Mouse (Mus musculus) midbrain, postnatal 0 days (tissue): Measurements from ENCODE around the gene Rpa2. TPM values are rescaled to one million over a fixed set of nuclear protein-coding genes. Genes with fewer than 3 reads are reported as not detected.
"Not testable (repeated sequence)": the region's sequence is repeated elsewhere in the genome, so short reads cannot be mapped to it uniquely, and the experiment has no call there.

Experiments
- ATAC-seq: fragments of 200-750 bp; cut with Nextera tagmentation; 2 replicates; pipeline ENCODE4 v1.8.0; 2017; ENCODE audit warnings: moderate number of reproducible peaks, mild to moderate bottlenecking, moderate TSS enrichment, moderate library complexity; ENCODE audit not compliant: low FRiP score
- DNase-seq: peaks from one replicate; pipeline ENCODE4 v3.0.0-alpha.2; 2015; ENCODE audit warnings: low spot score
- H3K27ac ChIP-seq: fragments of 300-500 bp; sonication (generic); 2 replicates; pipeline ENCODE4 v1.5.1; 2014; ENCODE audit warnings: low read depth, mild to moderate bottlenecking, low read length, mixed read lengths
- H3K27me3 ChIP-seq: fragments of 300-500 bp; sonication (generic); 2 replicates; pipeline ENCODE4 v1.6.1; 2014; ENCODE audit warnings: low read length, control low read depth, mixed read lengths; ENCODE audit not compliant: insufficient read depth
- H3K36me3 ChIP-seq: fragments of 300-500 bp; sonication (generic); 2 replicates; pipeline ENCODE4 v1.6.1; 2014; ENCODE audit warnings: low read length, control low read depth, mixed read lengths; ENCODE audit not compliant: insufficient read depth
- H3K4me1 ChIP-seq: fragments of 300-500 bp; sonication (generic); 2 replicates; pipeline ENCODE4 v1.6.1; 2014; ENCODE audit warnings: mild to moderate bottlenecking, control low read depth, antibody characterized with exemption, low read length, mixed read lengths; ENCODE audit not compliant: insufficient read depth
- H3K4me2 ChIP-seq: fragments of 300-500 bp; sonication (generic); 2 replicates; pipeline ENCODE4 v1.6.1; 2014; ENCODE audit warnings: low read depth, mild to moderate bottlenecking, low read length, mixed read lengths; ENCODE audit not compliant: poor library complexity, severe bottlenecking
- H3K4me3 ChIP-seq: fragments of 300-500 bp; sonication (generic); 2 replicates; pipeline ENCODE4 v1.5.1; 2014; ENCODE audit warnings: low read depth, mild to moderate bottlenecking, low read length, moderate library complexity
- H3K9ac ChIP-seq: fragments of 300-500 bp; sonication (generic); replicated peaks from 2 replicates; pipeline ENCODE4 v1.6.1; 2014; ENCODE audit warnings: mild to moderate bottlenecking, low read length, moderate library complexity, mixed read lengths; ENCODE audit not compliant: poor library complexity, severe bottlenecking
- H3K9me3 ChIP-seq: fragments of 300-500 bp; sonication (generic); 2 replicates; pipeline ENCODE4 v1.6.1; 2016; ENCODE audit warnings: low read length, control low read depth
- CTCF ChIP-seq: IDR thresholded peaks from 2 replicates; pipeline ENCODE4 v1.5.1; 2016; ENCODE audit warnings: antibody characterized with exemption, mild to moderate bottlenecking
- WGBS: fragments of 180-500 bp; shearing (Covaris S2); extraction: QIAGEN DNeasy Blood & Tissue Kit; methylation state at CpG from one replicate; pipeline ENCODE4 v1.1.7; 2014; 5-methylcytosine and 5-hydroxymethylcytosine counted together
- polyA plus RNA-seq: library from polyadenylated mRNA; unstranded; fragments of >200 nt; fragmentation: Nextera tagmentation; extraction: Ambion mirVana; gene quantifications from 2 replicates; pipeline ENCODE4 v1.2.1, GENCODE M21; 2015
- total RNA-seq: library from RNA; depleted of rRNA; stranded (reverse); fragments of >200 nt; gene quantifications from 2 replicates; pipeline ENCODE4 v1.2.3, GENCODE M21; 2014

The Rpa2 gene
- total and polyA plus RNA-seq, 2 experiments from 2014 or later = 18.9 to 28.4 TPM

DNA sequence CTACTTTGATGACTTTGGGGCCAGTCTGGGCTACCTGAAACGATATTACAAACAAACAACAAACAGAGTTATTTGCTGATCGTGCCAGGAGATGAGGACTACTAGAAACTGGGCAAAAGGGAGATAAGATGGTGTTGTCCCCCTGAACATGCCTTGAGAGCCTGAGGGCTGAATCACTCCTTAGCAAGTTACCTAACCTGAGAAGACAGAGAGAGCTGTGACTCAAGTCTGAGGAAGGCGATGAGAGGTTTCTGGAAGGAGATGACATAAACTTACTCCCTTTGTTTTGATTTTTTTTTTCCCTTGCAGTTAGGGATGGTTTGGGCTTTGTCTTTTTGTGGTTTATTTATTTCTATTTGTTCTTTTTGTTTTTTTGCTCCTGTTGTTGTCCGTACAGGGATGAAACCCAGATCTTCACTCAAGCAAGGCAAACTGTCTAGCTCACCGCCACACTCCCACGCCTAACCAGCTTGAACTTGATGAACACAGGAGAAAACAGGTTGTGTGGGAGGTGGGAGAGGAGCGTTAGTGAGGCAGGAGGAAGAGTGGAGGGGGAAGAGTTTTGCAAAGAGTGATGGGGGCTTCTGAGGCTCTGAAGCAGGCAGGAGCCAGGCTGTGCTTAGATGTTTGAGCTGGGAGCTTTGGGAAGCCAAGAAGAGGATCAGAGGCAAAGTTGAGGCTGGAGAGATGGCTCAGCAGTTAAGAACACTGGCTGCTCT is 10.3 kb upstream of the Rpa2 start:
- H3K4me2 ChIP-seq = peak overlapping the region; percentile 85; the same call in 1 of the 2 replicates

DNA sequence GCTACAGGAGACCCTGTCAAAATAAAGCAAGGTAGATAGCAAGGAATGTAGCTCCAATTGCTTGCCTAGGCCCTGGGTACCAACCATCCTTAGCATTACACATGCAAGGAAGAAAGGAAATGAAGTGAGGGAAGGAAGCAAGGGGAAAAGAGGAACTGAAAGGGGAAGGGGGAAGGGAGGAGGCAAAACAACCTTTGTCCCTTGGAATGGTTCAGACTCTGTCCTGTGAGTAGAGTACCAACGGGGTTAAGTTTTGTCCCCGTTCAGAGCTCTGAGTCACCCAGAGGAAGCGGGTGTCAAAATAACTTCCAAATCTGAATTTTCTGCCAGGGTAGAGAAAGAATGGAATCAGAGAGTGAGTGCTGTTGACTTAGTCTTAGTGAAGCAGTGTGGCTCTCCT is 7.8 kb upstream of the Rpa2 start:
- H3K4me3 ChIP-seq = no peak overlapping the region
- DNase-seq (no peak), ATAC-seq (no peak)
- H3K36me3 ChIP-seq = no peaks in the 10 kb centered on the region
- H3K27ac ChIP-seq = no peak overlapping the region
- H3K9me3 ChIP-seq = no peaks in the 10 kb centered on the region
- no peak for TF ChIP-seq CTCF
- H3K4me2 ChIP-seq = no peak overlapping the region
- H3K9ac ChIP-seq = no peak overlapping the region
- H3K4me1 ChIP-seq = peaks cover 2% of the 10 kb centered on the region; the same call in 1 of the 2 replicates
- 64% methylated on average over 3 of the region's 3 CpGs for WGBS
- no peaks in the 10 kb centered on the region for H3K27me3 ChIP-seq

More for the DNA sequence above, 10.3 kb upstream of the Rpa2 start:
- ATAC-seq (no peak), DNase-seq (no peak)
- no peaks in the 10 kb centered on the region for H3K36me3 ChIP-seq
- peaks cover 2% of the 10 kb centered on the region; the same call in 1 of the 2 replicates for H3K4me1 ChIP-seq
- H3K27me3 ChIP-seq = no peaks in the 10 kb centered on the region
- H3K9me3 ChIP-seq = no peaks in the 10 kb centered on the region
- TF ChIP-seq CTCF = no peak
- no peak overlapping the region for H3K27ac ChIP-seq
- WGBS = 86% methylated on average over 7 of the region's 7 CpGs
- H3K9ac ChIP-seq = no peak overlapping the region
- H3K4me3 ChIP-seq = no peak overlapping the region

DNA sequence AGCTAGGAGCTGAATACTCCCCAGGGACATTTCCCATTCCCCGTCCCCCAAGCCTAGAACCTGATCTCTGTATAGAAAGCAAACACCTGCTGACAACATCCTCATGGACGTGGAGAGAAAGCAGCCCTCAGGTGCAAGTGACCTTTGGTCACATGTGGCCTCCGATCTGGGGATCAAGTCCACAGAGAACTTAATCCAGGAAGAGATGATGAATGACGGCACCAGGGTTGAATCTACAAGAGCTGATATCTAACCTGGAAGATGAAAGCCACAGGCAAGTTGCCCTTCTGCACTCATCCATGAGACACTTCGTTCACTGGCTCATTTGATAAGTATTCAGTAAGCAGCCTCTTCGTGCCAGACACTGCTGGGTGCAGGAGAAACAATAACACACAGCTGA is 5.5 kb upstream of the Rpa2 start:
- no peaks in the 10 kb centered on the region for H3K27me3 ChIP-seq
- no peak overlapping the region for H3K4me2 ChIP-seq
- no peak overlapping the region for H3K4me3 ChIP-seq
- 75% methylated on average over 6 of the region's 6 CpGs for WGBS
- H3K9me3 ChIP-seq = no peaks in the 10 kb centered on the region
- no peak for DNase-seq
- H3K36me3 ChIP-seq = no peaks in the 10 kb centered on the region
- H3K27ac ChIP-seq = no peak overlapping the region
- ATAC-seq = no peak
- no peak overlapping the region for H3K9ac ChIP-seq
- no peaks in the 10 kb centered on the region for H3K4me1 ChIP-seq
- no peak for TF ChIP-seq CTCF

GRCm38 (mm10) chr4:132763125-132763524 is 5.0 kb upstream of the Rpa2 start:
- H3K4me1 ChIP-seq, H3K27ac ChIP-seq, H3K9ac ChIP-seq, H3K27me3 ChIP-seq, H3K4me3 ChIP-seq, H3K9me3 ChIP-seq, H3K4me2 ChIP-seq, H3K36me3 ChIP-seq, DNase-seq, ATAC-seq: not testable (repeated sequence)
- WGBS = 87% methylated on average over 3 of the region's 3 CpGs

- TF ChIP-seq CTCF = no peak
- ATAC-seq = no peak
Measured at GRCm38 (mm10) chr4:132771776-132772175, 3.6 kb downstream of the Rpa2 start.

DNA sequence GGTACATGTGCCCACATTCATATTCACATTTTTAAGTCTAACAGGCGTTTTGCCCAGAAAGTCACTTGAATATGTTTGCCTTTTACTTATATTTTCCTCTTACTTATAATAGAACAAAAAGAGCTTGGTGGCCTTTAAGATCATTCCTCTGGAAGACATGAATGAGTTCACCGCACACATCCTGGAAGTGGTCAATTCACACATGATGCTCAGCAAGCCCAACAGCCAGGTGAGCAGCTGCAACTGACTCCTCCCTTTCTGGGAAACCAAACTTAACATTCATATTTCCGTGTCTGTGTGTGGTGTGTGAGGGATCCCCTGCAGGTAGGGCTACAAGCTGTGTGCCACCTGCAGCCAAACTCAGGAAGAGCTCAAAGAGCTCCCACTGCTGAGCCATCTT is 6.8 kb downstream of the Rpa2 start:
- Histone ChIP-seq H3K4me2 (no peak overlapping the region), H3K4me1 (no peaks in the 10 kb centered on the region), H3K9ac (no peak overlapping the region), H3K27me3 (no peaks in the 10 kb centered on the region), H3K4me3 (no peak overlapping the region), H3K36me3 (peaks cover 40% of the 10 kb centered on the region), H3K9me3 (no peaks in the 10 kb centered on the region), H3K27ac (no peak overlapping the region)
- no peak for ATAC-seq
- no peak for TF ChIP-seq CTCF
- DNase-seq = no peak
- 80% methylated on average over 3 of the region's 3 CpGs for WGBS

More at GRCm38 (mm10) chr4:132771776-132772175, 3.6 kb downstream of the Rpa2 start:
- Histone ChIP-seq H3K9ac (no peak overlapping the region), H3K27me3 (no peaks in the 10 kb centered on the region), H3K9me3 (no peaks in the 10 kb centered on the region), H3K4me2 (no peak overlapping the region), H3K4me3 (no peak overlapping the region), H3K4me1 (peaks cover 4% of the 10 kb centered on the region; the same call in 1 of the 2 replicates), H3K36me3 (peaks cover 24% of the 10 kb centered on the region), H3K27ac (no peak overlapping the region)
- no peak for DNase-seq
- WGBS = 96% methylated on average over 9 of the region's 9 CpGs
